Mouse (Mus musculus): ENCODE data around the gene Hoxc9. TPM values are rescaled to one million over a fixed set of nuclear protein-coding genes. Genes with fewer than 3 reads are reported as not detected.

Gene Hoxc9
- total RNA-seq, 1 experiment from 2014 or later, result not detected

- no peak for ATAC-seq (ENCODE audit: extremely low read depth, insufficient number of reproducible peaks, low FRiP score, poor library complexity, severe bottlenecking)
Observed at GRCm38 (mm10) chr15:102954192-102955006, 21.8 kb upstream of the Hoxc9 start, which contains the start of gene Hoxc11. Gene Hoxc11, plus strand, starts transcription at chr15:102954427.

DNA sequence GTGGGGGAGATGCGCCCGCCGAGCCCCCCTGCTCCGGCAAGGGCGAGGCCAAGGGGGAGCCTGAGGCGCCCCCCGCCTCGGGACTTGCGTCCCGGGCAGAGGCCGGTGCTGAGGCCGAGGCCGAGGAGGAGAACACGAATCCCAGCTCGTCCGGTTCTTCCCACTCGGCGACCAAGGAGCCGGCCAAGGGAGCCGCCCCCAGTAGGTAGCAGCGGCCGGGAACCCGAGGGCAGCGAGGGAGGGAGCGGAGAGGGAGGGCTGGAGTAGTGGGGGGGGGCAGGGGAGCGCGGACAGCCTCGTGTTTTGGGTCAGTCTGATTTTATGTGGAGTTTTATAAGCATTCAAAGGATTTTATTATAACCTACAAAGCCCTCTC, 21.2 kb upstream of the Hoxc9 start:
- no peak for ATAC-seq (ENCODE audit: extremely low read depth, insufficient number of reproducible peaks, low FRiP score, poor library complexity, severe bottlenecking)

- no peak for ATAC-seq (ENCODE audit: extremely low read depth, insufficient number of reproducible peaks, low FRiP score, poor library complexity, severe bottlenecking)
Observed at GRCm38 (mm10) chr15:102955833-102956640, 20.2 kb upstream of the Hoxc9 start.

GRCm38 (mm10) chr15:102956906-102957305, 19.3 kb upstream of the Hoxc9 start:
- no peak for ATAC-seq (ENCODE audit: extremely low read depth, insufficient number of reproducible peaks, low FRiP score, poor library complexity, severe bottlenecking)

- no peak for ATAC-seq (ENCODE audit: extremely low read depth, insufficient number of reproducible peaks, low FRiP score, poor library complexity, severe bottlenecking)
Observed at GRCm38 (mm10) chr15:102959663-102960191, 16.5 kb upstream of the Hoxc9 start.

DNA sequence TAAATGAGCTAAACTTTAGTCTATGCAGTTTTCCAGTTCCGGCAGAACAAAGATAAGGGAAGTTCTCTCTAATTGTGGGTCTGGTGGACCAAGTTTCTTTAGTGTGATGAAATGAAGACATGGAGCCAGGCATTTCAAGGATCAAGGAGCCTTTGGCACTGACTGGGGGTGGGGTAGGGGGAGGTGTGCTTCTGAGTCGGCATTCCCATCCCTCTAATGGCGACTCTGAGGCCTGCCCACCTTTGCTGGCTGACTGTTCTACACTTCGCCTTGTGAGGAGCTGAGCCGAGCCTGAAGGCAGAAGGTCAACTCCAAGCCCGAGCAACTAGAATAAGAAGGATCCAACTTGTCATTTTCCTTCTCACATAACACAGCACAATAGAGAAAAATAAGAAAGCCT, 14.5 kb upstream of the Hoxc9 start:
- no peak for ATAC-seq (ENCODE audit: extremely low read depth, insufficient number of reproducible peaks, low FRiP score, poor library complexity, severe bottlenecking)

DNA sequence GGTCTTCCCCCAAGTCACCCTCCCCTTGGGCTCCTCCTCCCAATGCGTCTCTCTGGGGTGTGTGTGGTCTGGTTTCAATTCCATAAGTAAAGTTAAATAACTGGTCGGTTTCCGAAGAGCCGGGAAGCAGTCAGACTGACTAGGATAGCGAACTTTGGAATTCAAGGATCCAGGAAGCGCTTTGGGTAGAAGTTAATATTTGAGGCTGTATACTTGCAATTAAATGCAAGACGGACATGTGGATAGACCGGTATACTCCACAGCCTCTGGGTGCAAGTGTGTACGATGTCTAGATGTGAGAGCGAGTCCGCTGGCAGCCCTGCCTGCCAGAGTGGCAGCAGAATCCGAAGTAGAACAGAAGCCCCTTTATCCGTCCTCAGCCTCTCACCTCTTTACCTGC, 13.7 kb upstream of the Hoxc9 start:
- no peak for ATAC-seq (ENCODE audit: extremely low read depth, insufficient number of reproducible peaks, low FRiP score, poor library complexity, severe bottlenecking)

- ATAC-seq (ENCODE audit: extremely low read depth, insufficient number of reproducible peaks, low FRiP score, poor library complexity, severe bottlenecking), result no peak
Observed at GRCm38 (mm10) chr15:102963259-102963658, 13.0 kb upstream of the Hoxc9 start.

DNA sequence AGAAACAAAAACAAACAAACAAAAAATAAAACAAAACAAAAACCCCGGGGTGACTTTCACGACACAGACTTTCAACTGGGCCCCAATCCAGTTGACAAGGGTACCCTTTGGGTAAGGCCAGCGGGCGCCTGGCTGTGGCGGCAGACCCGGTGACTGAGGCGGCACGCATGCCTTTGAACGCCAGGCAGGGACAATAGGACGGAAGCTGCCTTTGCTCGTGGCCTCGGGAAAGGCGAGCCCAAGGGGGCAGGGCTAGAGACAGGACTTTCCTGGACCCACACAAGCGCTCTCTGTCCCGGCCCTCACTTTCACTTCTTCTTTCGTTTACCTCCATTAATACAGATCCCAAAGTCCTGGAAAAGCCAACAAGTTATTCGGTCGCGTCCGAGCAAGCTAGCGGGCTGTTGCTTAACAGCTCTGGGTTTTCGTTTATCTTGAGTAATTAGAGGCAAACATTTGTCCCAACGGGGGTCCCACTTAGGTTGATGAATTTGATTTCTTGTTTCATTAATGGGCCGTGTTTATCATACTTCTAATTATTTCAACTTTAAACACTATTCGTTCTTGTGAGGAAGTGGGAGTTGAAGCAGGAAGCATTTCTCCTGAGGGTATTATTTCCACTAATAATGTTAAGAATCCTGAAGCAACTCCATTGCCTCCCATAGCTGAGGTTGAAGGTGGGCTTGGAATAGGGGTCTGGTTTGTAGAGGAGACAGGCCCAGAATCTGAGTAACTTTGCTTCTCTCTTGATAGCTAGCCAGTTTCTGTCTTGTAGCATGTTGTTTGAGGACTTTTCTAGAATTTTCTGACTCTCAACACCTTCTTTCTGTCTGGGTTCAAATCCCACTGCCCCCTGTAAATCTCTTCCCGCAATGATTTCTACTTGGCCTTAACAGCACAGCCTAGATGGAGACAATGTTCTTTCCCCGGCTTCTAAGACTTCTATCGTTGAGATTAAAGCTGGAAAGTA, 12.3 kb upstream of the Hoxc9 start:
- ATAC-seq (ENCODE audit: extremely low read depth, insufficient number of reproducible peaks, low FRiP score, poor library complexity, severe bottlenecking), result no peak

GRCm38 (mm10) chr15:102965003-102965891, 11.0 kb upstream of the Hoxc9 start:
- no peak for ATAC-seq (ENCODE audit: extremely low read depth, insufficient number of reproducible peaks, low FRiP score, poor library complexity, severe bottlenecking)

DNA sequence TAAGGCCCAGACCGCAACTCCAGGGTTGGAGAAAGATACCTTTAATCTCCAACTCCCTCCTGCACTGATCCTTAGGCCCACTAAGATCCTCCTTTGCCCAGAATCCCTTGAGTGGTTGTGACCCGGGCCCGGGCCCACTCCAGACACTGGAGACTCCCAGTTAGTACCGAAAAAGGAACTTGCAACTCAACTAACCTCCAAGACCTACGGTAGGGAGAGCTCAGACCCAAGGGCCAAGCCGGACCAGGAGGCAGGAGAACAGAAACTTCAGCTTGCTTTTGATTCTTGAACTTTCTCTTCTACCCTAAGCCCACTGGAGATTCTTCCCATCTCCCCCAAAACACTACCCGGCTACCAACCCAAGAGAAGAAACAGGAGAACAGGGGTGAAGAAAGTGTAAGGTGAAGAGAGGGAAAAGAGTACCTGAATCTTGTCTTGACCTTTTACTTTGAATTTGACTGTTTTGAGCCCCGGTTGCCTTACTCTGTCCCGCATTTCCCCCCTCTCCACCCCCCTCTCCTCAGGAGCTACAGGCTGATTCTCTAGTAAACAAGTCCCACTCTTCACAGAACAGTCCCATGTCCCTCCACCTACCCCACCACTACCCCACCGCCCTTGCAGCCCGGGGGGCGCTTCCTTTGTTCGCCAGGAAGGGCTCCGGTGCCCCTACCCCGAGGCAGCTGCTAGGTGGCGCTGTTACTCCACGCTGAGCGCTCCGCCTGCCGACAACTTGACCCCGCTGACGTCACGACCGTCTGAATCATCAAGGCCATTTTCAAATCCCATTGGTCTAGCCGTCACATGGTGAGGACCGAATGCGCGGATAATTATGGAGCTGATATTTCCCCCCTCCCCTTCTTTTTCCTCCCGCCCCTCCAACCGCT, 10.1 kb upstream of the Hoxc9 start:
- ATAC-seq (ENCODE audit: extremely low read depth, insufficient number of reproducible peaks, low FRiP score, poor library complexity, severe bottlenecking), result peak; percentile 36; the same call in 1 of the 2 replicates

- ATAC-seq (ENCODE audit: extremely low read depth, insufficient number of reproducible peaks, low FRiP score, poor library complexity, severe bottlenecking), result 0 out of 2 replicates have a peak, but pooled peaks have one; percentile 18
Observed at GRCm38 (mm10) chr15:102966776-102967311, 9.4 kb upstream of the Hoxc9 start, which contains the start of gene Hoxc10. Gene Hoxc10, plus strand, starts transcription at chr15:102966796.

DNA sequence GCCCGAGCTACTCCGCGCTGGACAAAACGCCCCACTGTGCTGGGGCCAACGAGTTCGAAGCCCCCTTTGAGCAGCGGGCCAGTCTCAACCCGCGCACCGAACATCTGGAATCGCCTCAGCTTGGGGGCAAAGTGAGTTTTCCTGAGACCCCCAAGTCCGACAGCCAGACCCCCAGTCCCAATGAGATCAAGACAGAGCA, 9.0 kb upstream of the Hoxc9 start, which contains the start of gene Hoxc5:
Hoxc5 (plus strand) TSS at position 132 of the 199 bp plus-strand sequence.
- ATAC-seq (ENCODE audit: extremely low read depth, insufficient number of reproducible peaks, low FRiP score, poor library complexity, severe bottlenecking), result no peak

- no peak for ATAC-seq (ENCODE audit: extremely low read depth, insufficient number of reproducible peaks, low FRiP score, poor library complexity, severe bottlenecking)
Observed at GRCm38 (mm10) chr15:102967511-102968397, 8.5 kb upstream of the Hoxc9 start.

DNA sequence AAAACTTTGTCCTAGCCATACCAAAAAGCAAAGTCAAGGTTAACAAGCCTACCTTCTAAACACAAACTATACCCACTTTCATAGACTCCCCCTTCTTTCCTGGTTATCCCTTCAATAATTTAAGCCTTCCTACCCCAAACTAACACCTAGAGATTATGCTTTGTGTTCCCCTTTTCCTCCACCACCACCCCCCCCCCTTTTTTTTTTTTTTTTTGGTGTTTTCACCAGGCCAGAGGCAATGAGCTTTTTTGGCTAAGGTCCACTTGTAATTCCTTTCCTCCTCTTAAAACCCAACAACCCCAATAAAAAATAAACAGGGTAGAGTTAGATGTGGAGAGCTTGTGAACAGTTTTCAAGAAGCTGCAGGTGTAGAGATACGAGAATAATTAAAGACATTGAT, 6.9 kb upstream of the Hoxc9 start:
- ATAC-seq (ENCODE audit: extremely low read depth, insufficient number of reproducible peaks, low FRiP score, poor library complexity, severe bottlenecking), result no peak

DNA sequence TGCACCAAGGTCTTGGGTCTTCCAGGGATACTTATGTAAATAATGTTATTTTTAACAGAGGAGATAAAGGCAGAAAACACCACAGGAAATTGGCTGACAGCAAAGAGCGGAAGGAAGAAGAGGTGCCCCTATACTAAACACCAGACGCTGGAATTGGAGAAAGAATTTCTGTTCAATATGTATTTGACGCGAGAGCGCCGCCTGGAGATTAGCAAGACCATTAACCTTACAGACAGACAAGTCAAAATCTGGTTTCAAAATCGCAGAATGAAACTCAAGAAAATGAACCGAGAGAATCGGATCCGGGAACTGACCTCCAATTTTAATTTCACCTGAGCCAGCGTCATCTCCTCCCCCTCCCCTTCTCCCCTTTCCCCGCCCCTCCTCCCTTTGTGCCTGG, 5.5 kb upstream of the Hoxc9 start:
- ATAC-seq (ENCODE audit: extremely low read depth, insufficient number of reproducible peaks, low FRiP score, poor library complexity, severe bottlenecking), result no peak
